Mouse (Mus musculus): ENCODE results near the gene Bad. TPM values are rescaled to one million over a fixed set of nuclear protein-coding genes. Genes with fewer than 3 reads are reported as not detected.

Bad gene
- polyA plus RNA-seq, 1 experiment = 24.9 TPM

GRCm38 (mm10) chr19:6954046-6954445, 12.4 kb downstream of the Bad start:
- Histone ChIP-seq H3K4me1 (ENCODE audit: control insufficient read depth, insufficient read depth, insufficient read length) (peaks cover 11% of the 10 kb centered on the region; the same call in 1 of the 2 replicates), H3K36me3 (ENCODE audit: control insufficient read depth, insufficient read depth, low read length) (peaks cover 5% of the 10 kb centered on the region), H3K27ac (ENCODE audit: insufficient read depth, low read length) (no peak overlapping the region), H3K4me3 (ENCODE audit: extremely low read depth, insufficient read depth, insufficient read length) (no peak overlapping the region), H3K27me3 (ENCODE audit: control insufficient read depth, insufficient read depth, low read length) (no peaks in the 10 kb centered on the region)
- TF ChIP-seq POLR2A (IDR thresholded peaks at IDR 0.05; ENCODE audit: low read depth, low read length) (no peak), CTCF (IDR thresholded peaks at IDR 0.05; ENCODE audit: extremely low read depth, insufficient read depth, insufficient read length, insufficient replicate concordance) (no peak)
- 69% methylated on average over 9 of the region's 9 CpGs for WGBS
- peak in 1 of 2 experiments; percentile 29 for DNase-seq (ENCODE audit: low read depth in 1 of 2, low spot score in 2 of 2)

GRCm38 (mm10) chr19:6955424-6955823, 13.8 kb downstream of the Bad start:
- Histone ChIP-seq H3K27me3 (ENCODE audit: control insufficient read depth, insufficient read depth, low read length) (no peaks in the 10 kb centered on the region), H3K27ac (ENCODE audit: insufficient read depth, low read length) (no peak overlapping the region), H3K4me1 (ENCODE audit: control insufficient read depth, insufficient read depth, insufficient read length) (peaks cover 11% of the 10 kb centered on the region; the same call in 1 of the 2 replicates), H3K36me3 (ENCODE audit: control insufficient read depth, insufficient read depth, low read length) (peaks cover 7% of the 10 kb centered on the region), H3K4me3 (ENCODE audit: extremely low read depth, insufficient read depth, insufficient read length) (no peak overlapping the region)
- TF ChIP-seq POLR2A (IDR thresholded peaks at IDR 0.05; ENCODE audit: low read depth, low read length) (no peak), CTCF (IDR thresholded peaks at IDR 0.05; ENCODE audit: extremely low read depth, insufficient read depth, insufficient read length, insufficient replicate concordance) (no peak)
- 85% methylated on average over 7 of the region's 7 CpGs for WGBS
- DNase-seq (ENCODE audit: low read depth in 1 of 2, low spot score in 2 of 2) = no peak

GRCm38 (mm10) chr19:6956461-6956860, 14.8 kb downstream of the Bad start:
- Histone ChIP-seq H3K27ac (ENCODE audit: insufficient read depth, low read length) (no peak overlapping the region), H3K4me3 (ENCODE audit: extremely low read depth, insufficient read depth, insufficient read length) (no peak overlapping the region), H3K36me3 (ENCODE audit: control insufficient read depth, insufficient read depth, low read length) (peaks cover 7% of the 10 kb centered on the region), H3K27me3 (ENCODE audit: control insufficient read depth, insufficient read depth, low read length) (no peaks in the 10 kb centered on the region), H3K4me1 (ENCODE audit: control insufficient read depth, insufficient read depth, insufficient read length) (peaks cover 11% of the 10 kb centered on the region; the same call in 1 of the 2 replicates)
- TF ChIP-seq POLR2A (IDR thresholded peaks at IDR 0.05; ENCODE audit: low read depth, low read length) (no peak), CTCF (IDR thresholded peaks at IDR 0.05; ENCODE audit: extremely low read depth, insufficient read depth, insufficient read length, insufficient replicate concordance) (no peak)
- WGBS = 80% methylated on average over 10 of the region's 10 CpGs
- DNase-seq (ENCODE audit: low read depth in 1 of 2, low spot score in 2 of 2) = no peak

GRCm38 (mm10) chr19:6968491-6969271, 27.0 kb downstream of the Bad start:
- TF ChIP-seq POLR2A (IDR thresholded peaks at IDR 0.05; ENCODE audit: low read depth, low read length) (no peak), CTCF (IDR thresholded peaks at IDR 0.05; ENCODE audit: extremely low read depth, insufficient read depth, insufficient read length, insufficient replicate concordance) (no peak)
- Histone ChIP-seq H3K4me1 (ENCODE audit: control insufficient read depth, insufficient read depth, insufficient read length) (peaks cover 12% of the 10 kb centered on the region), H3K27ac (ENCODE audit: insufficient read depth, low read length) (no peak overlapping the region), H3K27me3 (ENCODE audit: control insufficient read depth, insufficient read depth, low read length) (no peaks in the 10 kb centered on the region), H3K36me3 (ENCODE audit: control insufficient read depth, insufficient read depth, low read length) (peaks cover 4% of the 10 kb centered on the region; the same call in 1 of the 2 replicates), H3K4me3 (ENCODE audit: extremely low read depth, insufficient read depth, insufficient read length) (peak overlapping the region; percentile 70)
- DNase-seq (ENCODE audit: low read depth in 1 of 2, low spot score in 2 of 2) = no peak
- WGBS = 20% methylated on average over 15 of the region's 15 CpGs

- no peak for DNase-seq (ENCODE audit: low read depth in 1 of 2, low spot score in 2 of 2)
- Histone ChIP-seq H3K27ac (ENCODE audit: insufficient read depth, low read length) (no peak overlapping the region), H3K4me3 (ENCODE audit: extremely low read depth, insufficient read depth, insufficient read length) (peak overlapping the region; percentile 70), H3K36me3 (ENCODE audit: control insufficient read depth, insufficient read depth, low read length) (peaks cover 4% of the 10 kb centered on the region; the same call in 1 of the 2 replicates), H3K27me3 (ENCODE audit: control insufficient read depth, insufficient read depth, low read length) (no peaks in the 10 kb centered on the region), H3K4me1 (ENCODE audit: control insufficient read depth, insufficient read depth, insufficient read length) (peaks cover 17% of the 10 kb centered on the region)
- 2% methylated on average over 20 of the region's 20 CpGs for WGBS
- TF ChIP-seq CTCF (IDR thresholded peaks at IDR 0.05; ENCODE audit: extremely low read depth, insufficient read depth, insufficient read length, insufficient replicate concordance) = no peak
- no peak for TF ChIP-seq POLR2A (IDR thresholded peaks at IDR 0.05; ENCODE audit: low read depth, low read length)
These were observed 27.6 kb downstream of the Bad start for GRCm38 (mm10) chr19:6969291-6969664.

- WGBS = 3% methylated on average over 55 of the region's 55 CpGs
- H3K27ac ChIP-seq (ENCODE audit: insufficient read depth, low read length) = 0 out of 2 replicates have a peak overlapping the region, but pooled peaks have one; percentile 3
- H3K4me3 ChIP-seq (ENCODE audit: extremely low read depth, insufficient read depth, insufficient read length) = peak overlapping the region; percentile 70
- TF ChIP-seq POLR2A (IDR thresholded peaks at IDR 0.05; ENCODE audit: low read depth, low read length) (peak; percentile 41), CTCF (IDR thresholded peaks at IDR 0.05; ENCODE audit: extremely low read depth, insufficient read depth, insufficient read length, insufficient replicate concordance) (peak; percentile 86; the same call in 1 of the 2 replicates)
- no peaks in the 10 kb centered on the region for H3K27me3 ChIP-seq (ENCODE audit: control insufficient read depth, insufficient read depth, low read length)
- H3K4me1 ChIP-seq (ENCODE audit: control insufficient read depth, insufficient read depth, insufficient read length) = peaks cover 17% of the 10 kb centered on the region
- DNase-seq (ENCODE audit: low read depth in 1 of 2, low spot score in 2 of 2) = peak; percentile 32 to 68
- H3K36me3 ChIP-seq (ENCODE audit: control insufficient read depth, insufficient read depth, low read length) = 0 out of 2 replicates have a peak, but pooled peaks cover 1% of the 10 kb centered on the region
These were observed 28.2 kb downstream of the Bad start for GRCm38 (mm10) chr19:6969665-6970381.
